Mouse (Mus musculus) stomach, embryonic 16.5 days (tissue): ENCODE results near the gene Atp11a. TPM values are rescaled to one million over a fixed set of nuclear protein-coding genes. Genes with fewer than 3 reads are reported as not detected.

Source experiments
- ATAC-seq: fragments of 200-750 bp; cut with Nextera tagmentation; 2 replicates; pipeline ENCODE4 v1.8.0; 2017; ENCODE audit warnings: moderate number of reproducible peaks, moderate TSS enrichment; ENCODE audit not compliant: insufficient read depth, low FRiP score
- H3K27ac ChIP-seq: fragments of 300-500 bp; sonication (generic); 2 replicates; pipeline ENCODE4 v1.5.1; 2014; ENCODE audit warnings: low read length
- H3K27me3 ChIP-seq: fragments of 300-500 bp; sonication (generic); 2 replicates; pipeline ENCODE4 v1.6.1; 2014; ENCODE audit warnings: low read length, control low read depth, mixed read lengths; ENCODE audit not compliant: control insufficient read depth, insufficient read depth
- H3K36me3 ChIP-seq: fragments of 300-500 bp; sonication (generic); 2 replicates; pipeline ENCODE4 v1.6.1; 2014; ENCODE audit warnings: low read length; ENCODE audit not compliant: control insufficient read depth, insufficient read depth
- H3K4me1 ChIP-seq: fragments of 300-500 bp; sonication (generic); 2 replicates; pipeline ENCODE4 v1.6.1; 2014; ENCODE audit warnings: low read length, control low read depth, mixed read lengths; ENCODE audit not compliant: control insufficient read depth, insufficient read depth
- H3K4me2 ChIP-seq: fragments of 300-500 bp; sonication (generic); 2 replicates; pipeline ENCODE4 v1.6.1; 2014; ENCODE audit warnings: low read depth, low read length, mixed read lengths
- H3K4me3 ChIP-seq: fragments of 300-500 bp; sonication (generic); replicated peaks from 2 replicates; pipeline ENCODE4 v1.5.1; 2014; ENCODE audit warnings: mild to moderate bottlenecking, low read length
- H3K9ac ChIP-seq: fragments of 300-500 bp; sonication (generic); 2 replicates; pipeline ENCODE4 v1.6.1; 2014; ENCODE audit warnings: low read length
- H3K9me3 ChIP-seq: fragments of 300-500 bp; sonication (generic); replicated peaks from 2 replicates; pipeline ENCODE4 v1.6.1; 2016; ENCODE audit warnings: low read length, control low read depth; ENCODE audit not compliant: control insufficient read depth
- WGBS: fragments of 180-500 bp; shearing (Covaris S2); extraction: QIAGEN DNeasy Blood & Tissue Kit; methylation state at CpG from one replicate; pipeline ENCODE4 v1.1.7; 2014; 5-methylcytosine and 5-hydroxymethylcytosine counted together
- polyA plus RNA-seq: library from polyadenylated mRNA; unstranded; fragments of >200 nt; fragmentation: Nextera tagmentation; extraction: Ambion mirVana; gene quantifications from 2 replicates; pipeline ENCODE4 v1.2.1, GENCODE M21; 2015

Gene Atp11a
- polyA plus RNA-seq: 11.1 and 12.4 TPM in 2 replicates

GRCm38 (mm10) chr8:12756391-12757157 is at the start of gene Atp11a:
TSS of gene Atp11a (plus strand) at chr8:12757014.
- Histone ChIP-seq H3K36me3 (no peaks in the 10 kb centered on the region), H3K27me3 (no peaks in the 10 kb centered on the region), H3K9ac (peak within 1 kb of the TSS; percentile 96), H3K9me3 (no peaks in the 10 kb centered on the region), H3K4me3 (peak within 1 kb of the TSS; percentile 87), H3K4me2 (peak within 1 kb of the TSS; percentile 93), H3K27ac (peak within 1 kb of the TSS; percentile 77), H3K4me1 (peaks cover 24% of the 10 kb centered on the region)
- 1% methylated on average over 41 of the region's 62 CpGs for WGBS
- peak; percentile 92 for ATAC-seq

- Histone ChIP-seq H3K27ac (no peak overlapping the region), H3K4me3 (no peak overlapping the region), H3K4me2 (no peak overlapping the region), H3K27me3 (no peaks in the 10 kb centered on the region), H3K9me3 (no peaks in the 10 kb centered on the region), H3K36me3 (no peaks in the 10 kb centered on the region), H3K9ac (no peak overlapping the region), H3K4me1 (no peaks in the 10 kb centered on the region)
- ATAC-seq: peak; percentile 29; the same call in 1 of the 2 replicates
- 74% methylated on average over 7 of the region's 7 CpGs for WGBS
Measured at GRCm38 (mm10) chr8:12711623-12712022, 45.2 kb upstream of the Atp11a start.

GRCm38 (mm10) chr8:12715861-12716585 is 40.8 kb upstream of the Atp11a start:
- Histone ChIP-seq H3K4me3 (no peak overlapping the region), H3K27ac (no peak overlapping the region), H3K9ac (no peak overlapping the region), H3K27me3 (no peaks in the 10 kb centered on the region), H3K4me2 (no peak overlapping the region), H3K9me3 (no peaks in the 10 kb centered on the region), H3K36me3 (no peaks in the 10 kb centered on the region), H3K4me1 (peaks cover 16% of the 10 kb centered on the region)
- WGBS: 76% methylated on average over 18 of the region's 18 CpGs
- ATAC-seq: no peak

GRCm38 (mm10) chr8:12719091-12719490 is 37.7 kb upstream of the Atp11a start:
- Histone ChIP-seq H3K4me1 (peaks cover 16% of the 10 kb centered on the region), H3K4me3 (no peak overlapping the region), H3K4me2 (no peak overlapping the region), H3K9me3 (no peaks in the 10 kb centered on the region), H3K36me3 (no peaks in the 10 kb centered on the region), H3K27me3 (no peaks in the 10 kb centered on the region; the same call in 1 of the 2 replicates), H3K27ac (no peak overlapping the region), H3K9ac (no peak overlapping the region)
- WGBS: 45% methylated on average over 9 of the region's 9 CpGs
- no peak for ATAC-seq

GRCm38 (mm10) chr8:12728644-12729043 is 28.2 kb upstream of the Atp11a start:
- Histone ChIP-seq H3K4me1 (no peaks in the 10 kb centered on the region), H3K9me3 (no peaks in the 10 kb centered on the region), H3K27me3 (no peaks in the 10 kb centered on the region; the same call in 1 of the 2 replicates), H3K4me3 (no peak overlapping the region), H3K4me2 (no peak overlapping the region), H3K36me3 (no peaks in the 10 kb centered on the region), H3K9ac (no peak overlapping the region), H3K27ac (no peak overlapping the region)
- WGBS: 55% methylated on average over 4 of the region's 4 CpGs
- ATAC-seq: no peak

- Histone ChIP-seq H3K4me3 (no peak overlapping the region), H3K9ac (no peak overlapping the region), H3K9me3 (no peaks in the 10 kb centered on the region), H3K36me3 (no peaks in the 10 kb centered on the region), H3K4me2 (no peak overlapping the region), H3K27me3 (no peaks in the 10 kb centered on the region), H3K4me1 (no peaks in the 10 kb centered on the region), H3K27ac (no peak overlapping the region)
- WGBS: 66% methylated on average over 5 of the region's 5 CpGs
- ATAC-seq: no peak
Measured at GRCm38 (mm10) chr8:12730780-12731179, 26.0 kb upstream of the Atp11a start.

- Histone ChIP-seq H3K4me3 (no peak overlapping the region), H3K27me3 (no peaks in the 10 kb centered on the region), H3K9me3 (no peaks in the 10 kb centered on the region), H3K27ac (no peak overlapping the region), H3K9ac (no peak overlapping the region), H3K4me2 (no peak overlapping the region), H3K36me3 (no peaks in the 10 kb centered on the region), H3K4me1 (no peaks in the 10 kb centered on the region)
- ATAC-seq: no peak
- WGBS: 61% methylated on average over 6 of the region's 6 CpGs
Measured at GRCm38 (mm10) chr8:12732431-12732830, 24.4 kb upstream of the Atp11a start.

- 44% methylated on average over 9 of the region's 9 CpGs for WGBS
Measured at GRCm38 (mm10) chr8:12739113-12739512, 17.7 kb upstream of the Atp11a start.

GRCm38 (mm10) chr8:12743390-12743789 is 13.4 kb upstream of the Atp11a start:
- no peak overlapping the region for H3K9ac ChIP-seq
- H3K27ac ChIP-seq: no peak overlapping the region
- H3K4me3 ChIP-seq: no peak overlapping the region
- no peaks in the 10 kb centered on the region for H3K27me3 ChIP-seq
- ATAC-seq: no peak
- no peak overlapping the region for H3K4me2 ChIP-seq
- no peaks in the 10 kb centered on the region for H3K9me3 ChIP-seq
- 80% methylated on average over 4 of the region's 4 CpGs for WGBS
- no peaks in the 10 kb centered on the region for H3K4me1 ChIP-seq
- no peaks in the 10 kb centered on the region for H3K36me3 ChIP-seq

More at GRCm38 (mm10) chr8:12739113-12739512, 17.7 kb upstream of the Atp11a start:
- Histone ChIP-seq H3K4me2 (no peak overlapping the region), H3K27me3 (no peaks in the 10 kb centered on the region), H3K9me3 (no peaks in the 10 kb centered on the region), H3K4me3 (no peak overlapping the region), H3K36me3 (no peaks in the 10 kb centered on the region), H3K27ac (no peak overlapping the region), H3K9ac (no peak overlapping the region), H3K4me1 (no peaks in the 10 kb centered on the region)
- ATAC-seq: no peak
